Mouse (Mus musculus) thymus, postnatal 36 days (tissue): ENCODE data around the gene Btd.

Experiments
- DNase-seq, 2 experiments: peaks; one replicate each; pipeline ENCODE4 v3.0.0; 2022; ENCODE audit warnings: mixed read lengths in 2 of 2

Btd gene

GRCm38 (mm10) chr14:31666931-31667705, 26.3 kb downstream of the Btd start:
- DNase-seq, result no peak

GRCm38 (mm10) chr14:31667741-31668140, 26.9 kb downstream of the Btd start:
- DNase-seq, result no peak

GRCm38 (mm10) chr14:31668326-31668725, 27.5 kb downstream of the Btd start:
- DNase-seq, result no peak

GRCm38 (mm10) chr14:31669161-31669611, 28.4 kb downstream of the Btd start:
- peak; percentile 49 to 50 for DNase-seq

GRCm38 (mm10) chr14:31669642-31670490, 29.0 kb downstream of the Btd start:
- DNase-seq, result peak; percentile 42 to 63

- no peak for DNase-seq
Observed at GRCm38 (mm10) chr14:31671635-31672320, 30.9 kb downstream of the Btd start.

GRCm38 (mm10) chr14:31680656-31681055, 39.8 kb downstream of the Btd start:
- no peak for DNase-seq

GRCm38 (mm10) chr14:31681291-31681690, 40.5 kb downstream of the Btd start:
- no peak for DNase-seq

GRCm38 (mm10) chr14:31681931-31682555, 41.2 kb downstream of the Btd start:
- DNase-seq, result no peak

- no peak for DNase-seq
Observed at GRCm38 (mm10) chr14:31683610-31684009, 42.8 kb downstream of the Btd start.

GRCm38 (mm10) chr14:31684343-31685040, 43.7 kb downstream of the Btd start:
- DNase-seq, result no peak

- DNase-seq, result peak; percentile 44 to 46
Observed at GRCm38 (mm10) chr14:31685680-31686079, 44.9 kb downstream of the Btd start.

- DNase-seq, result peak in 1 of 2 experiments; percentile 19
Observed at GRCm38 (mm10) chr14:31686231-31686630, 45.4 kb downstream of the Btd start.

GRCm38 (mm10) chr14:31692536-31692935, 51.7 kb downstream of the Btd start:
- no peak for DNase-seq

GRCm38 (mm10) chr14:31696206-31696984, 55.6 kb downstream of the Btd start:
- DNase-seq, result peak in 1 of 2 experiments; percentile 13

GRCm38 (mm10) chr14:31696985-31697303, 56.1 kb downstream of the Btd start:
- peak; percentile 29 to 40 for DNase-seq

GRCm38 (mm10) chr14:31697346-31697745, 56.5 kb downstream of the Btd start:
- DNase-seq, result peak in 1 of 2 experiments; percentile 29

GRCm38 (mm10) chr14:31697755-31698154, 56.9 kb downstream of the Btd start:
- DNase-seq, result no peak

- no peak for DNase-seq
Observed at GRCm38 (mm10) chr14:31700376-31700775, 59.5 kb downstream of the Btd start.

- DNase-seq, result no peak
Observed at GRCm38 (mm10) chr14:31709343-31709742, 68.5 kb downstream of the Btd start.

GRCm38 (mm10) chr14:31715669-31716068, 74.8 kb downstream of the Btd start:
- DNase-seq, result no peak
